Mouse (Mus musculus): ENCODE data around the gene Nkg7.

- TF ChIP-seq CTCF (IDR thresholded peaks at IDR 0.05; ENCODE audit: low read depth), result no peak
- no peak for TF ChIP-seq EP300 (optimal IDR thresholded peaks at IDR 0.05)
These were observed 44.3 kb upstream of the Nkg7 start for GRCm38 (mm10) chr7:43392349-43393121.
